Mouse (Mus musculus) testis, adult 2 months (tissue): ENCODE measurements around the gene Nlk.

Experiments
- CTCF ChIP-seq: fragments of 200-500 bp; IDR thresholded peaks from 2 replicates; pipeline ENCODE4 v1.5.1; 2012; ENCODE audit warnings: low read depth, mild to moderate bottlenecking, inconsistent platforms, low read length, moderate library complexity; ENCODE audit not compliant: control insufficient read depth, insufficient read depth, insufficient replicate concordance
- POLR2A ChIP-seq: fragments of 200-500 bp; IDR thresholded peaks from 2 replicates; pipeline ENCODE4 v1.6.1; 2012; ENCODE audit warnings: low read depth, mild to moderate bottlenecking, inconsistent platforms, low read length, moderate library complexity; ENCODE audit not compliant: control insufficient read depth

DNA sequence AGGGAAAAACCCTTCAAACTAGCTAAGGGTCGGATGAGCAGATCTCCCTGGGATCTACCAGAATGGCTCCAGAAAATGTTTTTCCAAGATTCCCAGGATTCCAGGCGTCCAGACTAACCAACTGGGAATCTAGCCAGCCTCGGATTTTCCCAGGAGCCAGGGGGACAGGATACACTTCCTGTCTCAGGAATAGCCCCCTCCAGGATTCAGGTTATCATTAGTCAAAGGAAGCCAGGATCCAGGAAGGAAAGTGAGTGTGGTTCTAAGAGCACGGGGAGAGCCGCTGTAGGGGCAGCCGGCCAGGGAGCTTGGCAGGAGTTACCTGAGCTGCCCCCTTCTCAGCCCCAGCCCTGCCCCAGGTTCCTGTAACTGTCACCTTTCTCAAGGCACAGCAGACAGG, 166.1 kb downstream of the Nlk start:
- TF ChIP-seq CTCF (no peak), POLR2A (no peak)
